Mouse (Mus musculus) stomach, postnatal 0 days (tissue): ENCODE measurements around the gene Mecom.

Experiments
- CTCF ChIP-seq: IDR thresholded peaks from 2 replicates; pipeline ENCODE4 v1.5.1; 2016; ENCODE audit warnings: antibody characterized with exemption, low read depth, mild to moderate bottlenecking, moderate library complexity
- EP300 ChIP-seq: optimal IDR thresholded peaks from 2 replicates; pipeline ENCODE3; 2016; ENCODE audit warnings: antibody characterized with exemption

DNA sequence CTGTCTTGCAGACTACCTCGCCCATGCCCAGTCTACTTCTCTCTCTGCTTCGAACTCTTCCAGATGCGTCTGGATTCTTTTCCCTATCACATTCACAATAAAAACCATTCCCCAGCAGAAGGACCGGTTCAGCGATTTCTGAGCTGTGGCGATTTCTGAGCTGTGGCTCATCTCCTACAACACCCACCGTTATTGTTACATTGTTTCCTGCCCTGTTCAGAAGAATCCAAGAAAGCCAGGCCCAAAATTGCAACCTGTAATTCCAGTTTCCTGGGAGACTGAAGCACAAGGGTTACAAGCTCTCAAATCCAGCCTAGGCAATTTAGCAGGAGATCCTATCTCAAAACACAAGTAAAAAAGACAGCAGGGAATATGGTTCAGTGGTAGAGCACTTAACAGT, 49.5 kb upstream of the Mecom start:
- TF ChIP-seq CTCF: no peak
- TF ChIP-seq EP300: no peak
